Mouse (Mus musculus): ENCODE data around the gene Rsph1. TPM values are rescaled to one million over a fixed set of nuclear protein-coding genes. Genes with fewer than 3 reads are reported as not detected.

Gene Rsph1
- polyA plus RNA-seq, 1 experiment from 2014 or later, result 2.2 TPM

DNA sequence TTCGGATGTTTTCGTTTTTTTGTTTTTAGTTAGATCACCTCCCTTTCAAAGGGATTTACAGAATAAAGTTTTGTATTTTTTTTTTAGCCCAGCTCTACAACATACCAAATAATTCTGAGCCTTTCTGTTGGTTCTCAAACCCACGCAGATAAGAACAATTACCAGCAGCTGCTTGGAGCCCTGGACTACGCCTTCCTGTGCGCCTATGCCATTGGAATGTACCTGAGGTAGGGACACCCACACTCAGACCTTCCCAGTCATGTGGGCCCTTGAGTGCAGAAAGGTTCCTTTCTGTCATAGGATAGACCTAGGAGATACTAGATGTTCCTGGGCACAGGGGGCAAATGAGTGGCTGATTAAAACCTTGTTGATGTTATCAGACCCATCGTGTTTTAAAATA, 38.8 kb upstream of the Rsph1 start:
- peaks cover 12% of the 10 kb centered on the region for H3K4me1 ChIP-seq (replicated peaks)
- no peaks in the 10 kb centered on the region for H3K9me3 ChIP-seq (replicated peaks)
- WGBS, result 51% methylated on average over 6 of the region's 6 CpGs
- H3K9ac ChIP-seq, result no peak overlapping the region
- no peak for ATAC-seq (replicated peaks; ENCODE audit: insufficient number of reproducible peaks, insufficient read depth, low FRiP score, low read depth)
- no peaks in the 10 kb centered on the region for H3K36me3 ChIP-seq
- H3K27me3 ChIP-seq, result no peaks in the 10 kb centered on the region
- peak overlapping the region; percentile 66 for H3K27ac ChIP-seq
- no peak overlapping the region for H3K4me2 ChIP-seq
- no peak overlapping the region for H3K4me3 ChIP-seq

DNA sequence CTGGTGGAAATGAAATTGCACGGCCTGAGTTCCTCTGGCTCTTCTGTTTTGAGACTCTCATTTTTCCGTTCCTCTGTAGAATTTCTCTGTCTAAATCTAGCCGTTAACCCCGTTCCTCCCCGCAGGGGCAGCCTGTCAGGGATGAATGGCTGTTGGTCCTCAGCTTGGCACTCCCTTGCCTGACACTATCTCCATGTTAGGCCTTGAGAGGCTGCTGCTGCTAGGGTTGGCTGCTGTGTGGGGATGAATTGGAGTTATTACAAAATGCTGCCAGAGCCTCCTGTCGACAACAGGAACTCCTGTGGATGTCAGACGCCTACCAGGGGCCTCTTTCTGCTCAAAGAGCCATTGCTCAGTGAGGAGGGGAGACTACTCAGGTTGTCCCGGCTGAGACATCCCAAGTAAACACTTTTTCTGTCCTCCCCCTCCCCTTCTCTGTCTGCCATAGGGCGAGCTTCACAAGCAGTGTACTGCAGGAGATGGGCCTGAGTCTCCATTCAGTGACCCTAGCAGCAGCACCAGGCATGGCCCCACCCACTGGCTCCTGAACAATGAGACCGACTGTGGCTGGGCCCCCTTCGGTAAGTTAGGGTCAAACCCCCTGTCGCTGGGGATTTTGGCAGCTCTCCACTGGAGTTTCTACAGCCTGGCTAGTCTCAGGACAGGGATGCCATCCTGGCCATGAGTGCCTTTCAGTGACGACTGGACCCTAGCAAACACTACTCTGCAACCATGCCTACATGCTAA, 38.0 kb upstream of the Rsph1 start:
- no peaks in the 10 kb centered on the region for H3K27me3 ChIP-seq
- H3K4me1 ChIP-seq (replicated peaks), result peaks cover 12% of the 10 kb centered on the region
- no peak overlapping the region for H3K4me2 ChIP-seq
- no peaks in the 10 kb centered on the region for H3K9me3 ChIP-seq (replicated peaks)
- WGBS, result 25% methylated on average over 13 of the region's 13 CpGs
- H3K27ac ChIP-seq, result peak overlapping the region; percentile 66
- no peak overlapping the region for H3K4me3 ChIP-seq
- H3K9ac ChIP-seq, result no peak overlapping the region
- 0 out of 2 replicates have a peak, but pooled peaks have one; percentile 20 for ATAC-seq (replicated peaks; ENCODE audit: insufficient number of reproducible peaks, insufficient read depth, low FRiP score, low read depth)
- H3K36me3 ChIP-seq, result no peaks in the 10 kb centered on the region

DNA sequence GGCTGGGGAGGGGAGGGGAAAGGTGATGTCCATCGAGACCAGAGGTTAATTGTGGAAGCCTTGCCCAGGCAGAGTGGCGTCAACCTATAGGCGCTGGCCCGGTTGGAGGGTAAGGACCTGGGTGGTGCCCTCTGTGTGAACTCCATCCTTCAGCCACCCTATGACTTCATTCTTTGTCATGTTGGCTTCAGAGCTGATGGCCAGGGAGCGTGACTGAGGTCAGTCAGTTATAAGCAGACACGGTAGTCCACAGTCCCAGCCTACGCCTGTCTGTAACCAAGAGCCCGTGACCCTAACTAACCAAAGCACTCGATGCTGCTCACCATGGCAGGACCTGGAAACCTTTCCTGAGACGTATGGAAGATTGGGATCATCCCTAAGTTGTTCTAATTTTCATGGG, 35.5 kb upstream of the Rsph1 start:
- no peak overlapping the region for H3K4me2 ChIP-seq
- H3K9me3 ChIP-seq (replicated peaks), result no peaks in the 10 kb centered on the region
- WGBS, result 82% methylated on average over 10 of the region's 10 CpGs
- H3K27me3 ChIP-seq, result no peaks in the 10 kb centered on the region
- H3K36me3 ChIP-seq, result no peaks in the 10 kb centered on the region
- no peak overlapping the region for H3K4me3 ChIP-seq
- H3K27ac ChIP-seq, result no peak overlapping the region
- H3K4me1 ChIP-seq (replicated peaks), result peaks cover 20% of the 10 kb centered on the region
- no peak for ATAC-seq (replicated peaks; ENCODE audit: insufficient number of reproducible peaks, insufficient read depth, low FRiP score, low read depth)
- no peak overlapping the region for H3K9ac ChIP-seq

DNA sequence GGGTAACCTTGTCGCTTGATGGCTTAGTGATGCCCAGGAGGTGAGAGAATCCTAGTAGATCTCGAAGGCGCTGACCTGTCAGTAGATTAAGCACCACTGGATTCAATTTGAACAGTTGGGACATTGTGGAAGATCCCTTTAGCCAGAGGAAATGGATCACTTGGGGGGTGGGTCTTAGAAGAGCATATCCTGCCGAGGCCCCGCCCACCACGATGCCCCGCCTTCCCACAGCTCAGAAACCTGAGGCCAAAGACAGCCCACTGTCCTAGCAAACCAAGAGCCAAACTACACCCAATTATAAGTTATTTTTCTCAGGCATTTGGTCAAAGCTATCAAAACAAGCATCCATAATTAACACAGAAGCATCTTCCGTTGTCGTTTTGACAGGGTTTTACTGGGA, 33.9 kb upstream of the Rsph1 start:
- Histone ChIP-seq H3K9ac (no peak overlapping the region), H3K27me3 (no peaks in the 10 kb centered on the region), H3K4me1 (replicated peaks) (peaks cover 19% of the 10 kb centered on the region), H3K36me3 (no peaks in the 10 kb centered on the region), H3K4me2 (no peak overlapping the region), H3K9me3 (replicated peaks) (no peaks in the 10 kb centered on the region), H3K27ac (no peak overlapping the region), H3K4me3 (no peak overlapping the region)
- no peak for ATAC-seq (replicated peaks; ENCODE audit: insufficient number of reproducible peaks, insufficient read depth, low FRiP score, low read depth)
- 71% methylated on average over 9 of the region's 9 CpGs for WGBS

DNA sequence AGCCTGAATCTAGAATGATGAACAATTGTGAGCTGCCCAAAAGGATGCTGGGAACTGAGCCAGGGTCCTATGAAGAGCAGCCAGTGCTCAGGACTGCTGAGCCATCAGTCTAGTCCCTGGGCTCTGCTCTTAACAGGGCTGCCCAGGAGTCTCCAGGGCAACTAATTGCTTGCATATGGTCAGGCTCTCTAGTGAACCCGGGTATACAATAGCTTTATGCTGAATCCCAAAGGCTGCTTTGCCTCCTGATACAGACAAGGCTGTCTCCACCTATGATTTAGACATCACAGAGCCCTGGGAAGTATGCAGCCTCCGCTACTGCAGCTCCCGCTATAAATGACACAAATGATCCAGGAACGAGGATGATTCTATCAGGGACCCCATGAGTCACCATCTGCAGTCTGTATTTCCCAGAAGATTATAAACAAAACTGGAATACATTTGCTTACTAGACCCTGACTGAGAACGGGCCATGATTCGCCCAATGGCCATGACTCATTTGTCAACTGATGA, 32.2 kb upstream of the Rsph1 start:
- Histone ChIP-seq H3K36me3 (no peaks in the 10 kb centered on the region), H3K9me3 (replicated peaks) (no peaks in the 10 kb centered on the region), H3K27me3 (no peaks in the 10 kb centered on the region), H3K4me3 (no peak overlapping the region), H3K4me1 (replicated peaks) (peaks cover 20% of the 10 kb centered on the region), H3K9ac (no peak overlapping the region), H3K4me2 (no peak overlapping the region), H3K27ac (no peak overlapping the region)
- no peak for ATAC-seq (replicated peaks; ENCODE audit: insufficient number of reproducible peaks, insufficient read depth, low FRiP score, low read depth)
- 48% methylated on average over 6 of the region's 6 CpGs for WGBS

DNA sequence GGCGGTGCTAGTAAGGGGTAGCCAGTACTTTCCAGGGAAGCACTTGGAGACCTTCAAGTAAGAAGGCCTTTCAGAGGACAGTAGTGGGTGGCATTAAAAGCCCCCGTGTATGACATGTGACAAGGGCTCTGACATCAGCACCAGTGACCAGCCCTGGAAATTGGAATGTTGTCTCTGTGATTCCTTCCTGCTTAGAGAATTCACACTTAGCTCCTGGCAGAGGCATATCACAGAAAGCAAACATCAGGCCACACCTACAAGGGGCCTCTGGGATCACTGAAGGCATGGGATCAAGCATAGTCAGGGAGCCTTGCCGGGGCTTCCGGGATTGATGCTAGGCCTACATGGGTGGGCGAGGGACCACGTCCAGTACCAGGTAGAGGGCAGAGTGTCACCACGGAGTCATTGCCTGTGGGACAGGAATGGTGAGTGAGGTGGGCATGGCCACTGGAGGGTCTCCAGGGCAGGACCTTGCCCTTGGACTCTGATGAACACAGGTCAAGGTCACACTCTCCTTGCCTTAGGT, 31.2 kb upstream of the Rsph1 start:
- H3K9me3 ChIP-seq (replicated peaks), result no peaks in the 10 kb centered on the region
- no peaks in the 10 kb centered on the region for H3K27me3 ChIP-seq
- H3K36me3 ChIP-seq, result no peaks in the 10 kb centered on the region
- peak overlapping the region; percentile 8; the same call in 1 of the 2 replicates for H3K27ac ChIP-seq
- ATAC-seq (replicated peaks; ENCODE audit: insufficient number of reproducible peaks, insufficient read depth, low FRiP score, low read depth), result peak; percentile 14; the same call in 1 of the 2 replicates
- 68% methylated on average over 7 of the region's 7 CpGs for WGBS
- H3K9ac ChIP-seq, result no peak overlapping the region
- H3K4me3 ChIP-seq, result no peak overlapping the region
- H3K4me1 ChIP-seq (replicated peaks), result peaks cover 20% of the 10 kb centered on the region
- no peak overlapping the region for H3K4me2 ChIP-seq

DNA sequence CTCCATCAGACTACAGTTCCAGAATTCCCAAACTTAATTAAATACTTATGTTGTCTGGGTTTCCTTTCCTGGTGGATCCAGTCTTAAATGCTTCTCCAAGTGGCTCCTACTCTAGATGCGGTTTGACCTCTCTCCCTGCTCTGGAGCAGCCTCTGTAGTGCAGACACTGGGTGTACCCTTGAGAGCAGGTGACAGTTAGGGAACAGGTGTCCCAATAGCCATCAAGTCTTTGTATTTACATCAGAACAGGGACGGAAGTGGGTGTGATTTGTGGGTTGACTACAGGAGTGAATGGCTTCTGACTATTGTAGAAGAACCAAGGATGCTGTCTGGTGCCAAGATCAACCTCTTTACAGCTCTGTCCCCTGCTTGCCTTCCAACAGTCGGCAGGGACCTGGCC, 30.6 kb upstream of the Rsph1 start:
- H3K9me3 ChIP-seq (replicated peaks), result no peaks in the 10 kb centered on the region
- no peak for ATAC-seq (replicated peaks; ENCODE audit: insufficient number of reproducible peaks, insufficient read depth, low FRiP score, low read depth)
- no peaks in the 10 kb centered on the region for H3K36me3 ChIP-seq
- no peak overlapping the region for H3K4me2 ChIP-seq
- no peak overlapping the region for H3K4me3 ChIP-seq
- no peak overlapping the region for H3K9ac ChIP-seq
- peak overlapping the region; percentile 8; the same call in 1 of the 2 replicates for H3K27ac ChIP-seq
- peaks cover 20% of the 10 kb centered on the region for H3K4me1 ChIP-seq (replicated peaks)
- no peaks in the 10 kb centered on the region for H3K27me3 ChIP-seq
- 68% methylated on average over 3 of the region's 3 CpGs for WGBS

DNA sequence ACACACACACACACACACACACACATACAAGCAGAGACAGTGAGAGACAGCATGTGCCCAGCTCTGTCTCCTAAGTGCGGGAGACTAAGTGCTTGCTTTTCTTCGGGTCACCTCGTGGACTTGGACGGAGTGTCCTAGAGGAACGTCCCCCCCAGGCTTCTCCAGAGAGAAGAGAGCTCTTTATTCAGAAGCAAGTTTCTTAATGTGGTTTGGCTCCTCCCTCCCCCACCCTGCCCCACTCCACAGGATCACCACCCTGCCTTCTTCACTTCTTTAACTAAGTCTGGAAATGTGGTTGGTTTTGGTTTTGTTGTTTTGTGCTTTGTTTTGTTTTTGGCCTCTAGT, 28.6 kb upstream of the Rsph1 start:
- no peaks in the 10 kb centered on the region for H3K9me3 ChIP-seq (replicated peaks)
- no peaks in the 10 kb centered on the region for H3K36me3 ChIP-seq
- H3K4me2 ChIP-seq, result no peak overlapping the region
- peaks cover 20% of the 10 kb centered on the region for H3K4me1 ChIP-seq (replicated peaks)
- no peak overlapping the region for H3K9ac ChIP-seq
- no peak overlapping the region for H3K27ac ChIP-seq
- 31% methylated on average over 5 of the region's 5 CpGs for WGBS
- H3K4me3 ChIP-seq, result no peak overlapping the region
- no peaks in the 10 kb centered on the region for H3K27me3 ChIP-seq
- no peak for ATAC-seq (replicated peaks; ENCODE audit: insufficient number of reproducible peaks, insufficient read depth, low FRiP score, low read depth)

DNA sequence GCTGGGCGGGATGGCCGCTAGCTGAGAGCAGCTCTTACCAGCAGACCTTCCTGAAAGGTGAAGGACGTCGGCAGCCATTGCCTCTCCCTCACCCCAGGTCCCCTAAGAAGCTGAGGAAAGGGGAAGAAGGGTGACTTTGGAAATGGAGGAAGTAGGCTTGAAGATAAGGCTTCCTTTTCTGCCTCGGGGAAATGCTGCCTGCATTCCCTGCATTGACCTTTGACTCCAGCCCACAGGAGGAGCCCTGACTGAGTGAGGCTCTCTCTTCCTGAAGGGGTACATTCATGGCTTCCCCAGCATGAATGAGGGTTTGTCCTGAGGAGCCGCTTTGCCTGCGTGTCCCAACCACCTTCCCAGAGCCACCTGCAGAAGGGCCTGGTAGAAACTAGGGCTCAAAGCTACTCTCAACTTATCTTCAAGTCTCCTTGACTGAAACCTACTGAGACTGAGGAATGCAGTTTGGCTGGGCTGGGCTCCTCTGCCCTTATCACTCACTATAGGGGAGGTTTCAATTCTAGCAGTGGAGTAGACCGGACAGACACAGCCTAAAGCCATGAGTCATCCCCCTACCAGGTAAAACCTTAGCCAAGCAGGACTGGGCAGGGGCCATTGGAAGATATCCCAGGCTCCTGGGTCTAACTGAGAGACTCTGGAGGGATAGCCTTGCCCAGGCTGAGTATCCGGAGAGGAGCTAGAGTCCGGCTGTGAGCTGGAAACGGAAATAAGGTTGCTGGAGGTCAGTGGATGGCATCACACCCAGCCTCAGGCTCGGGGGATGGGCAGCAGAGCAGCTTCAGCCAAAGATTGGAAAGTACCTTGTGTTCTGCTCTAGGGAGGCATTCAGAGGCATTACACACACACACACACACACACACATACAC, 28.0 kb upstream of the Rsph1 start:
- Histone ChIP-seq H3K4me2 (no peak overlapping the region), H3K4me1 (replicated peaks) (peaks cover 20% of the 10 kb centered on the region), H3K4me3 (no peak overlapping the region), H3K27ac (peak overlapping the region; percentile 33; the same call in 1 of the 2 replicates), H3K9me3 (replicated peaks) (no peaks in the 10 kb centered on the region), H3K36me3 (no peaks in the 10 kb centered on the region), H3K9ac (no peak overlapping the region), H3K27me3 (no peaks in the 10 kb centered on the region)
- peak; percentile 45 for ATAC-seq (replicated peaks; ENCODE audit: insufficient number of reproducible peaks, insufficient read depth, low FRiP score, low read depth)
- WGBS, result 41% methylated on average over 12 of the region's 12 CpGs

DNA sequence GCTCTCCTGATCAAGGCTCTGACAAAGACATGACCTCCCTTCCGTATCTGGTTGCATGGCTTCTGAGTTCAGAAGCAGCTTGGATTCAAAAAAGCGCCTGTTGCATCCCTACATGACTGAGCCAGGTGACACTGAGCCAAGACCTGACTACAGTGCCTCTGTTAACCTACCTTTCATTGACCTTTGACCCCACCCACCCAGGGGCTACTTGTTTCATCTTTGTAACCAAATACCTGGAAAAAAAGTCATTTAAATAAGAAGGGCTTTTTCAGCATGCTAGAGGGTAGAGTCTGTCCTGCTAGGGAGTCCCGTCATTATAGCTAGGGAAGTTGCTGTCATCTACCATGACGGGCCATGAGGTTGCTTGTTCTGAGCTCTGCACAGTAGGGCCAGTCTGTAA, 26.2 kb upstream of the Rsph1 start:
- Histone ChIP-seq H3K4me1 (replicated peaks) (peaks cover 29% of the 10 kb centered on the region), H3K9ac (no peak overlapping the region), H3K36me3 (no peaks in the 10 kb centered on the region), H3K4me2 (no peak overlapping the region), H3K9me3 (replicated peaks) (no peaks in the 10 kb centered on the region), H3K27me3 (no peaks in the 10 kb centered on the region), H3K27ac (no peak overlapping the region), H3K4me3 (no peak overlapping the region)
- ATAC-seq (replicated peaks; ENCODE audit: insufficient number of reproducible peaks, insufficient read depth, low FRiP score, low read depth), result no peak
- 90% methylated on average over 4 of the region's 4 CpGs for WGBS

DNA sequence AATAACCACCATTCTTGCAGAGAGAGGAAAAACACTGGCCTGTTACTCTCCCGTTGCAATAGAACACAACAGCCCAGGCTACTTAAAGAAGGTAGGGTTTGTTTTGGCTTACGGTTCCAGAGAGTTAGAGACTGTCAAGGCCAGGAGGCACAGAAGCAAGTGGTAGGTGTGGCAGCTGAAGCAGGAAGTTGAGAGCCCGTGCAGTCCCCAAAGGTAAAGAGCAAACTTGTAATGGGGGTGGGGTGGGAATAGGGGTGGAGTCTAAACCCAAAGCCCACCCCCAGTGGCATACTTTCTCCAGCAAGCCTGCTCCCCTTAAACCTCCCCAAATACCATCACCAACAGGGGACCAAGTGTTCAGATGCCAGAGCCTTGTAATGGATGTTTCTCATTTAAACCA, 23.6 kb upstream of the Rsph1 start:
- H3K27me3 ChIP-seq, result no peaks in the 10 kb centered on the region
- no peak overlapping the region for H3K9ac ChIP-seq
- 64% methylated on average over 3 of the region's 3 CpGs for WGBS
- H3K4me2 ChIP-seq, result no peak overlapping the region
- H3K27ac ChIP-seq, result no peak overlapping the region
- H3K9me3 ChIP-seq (replicated peaks), result no peaks in the 10 kb centered on the region
- H3K4me1 ChIP-seq (replicated peaks), result peaks cover 45% of the 10 kb centered on the region
- H3K36me3 ChIP-seq, result no peaks in the 10 kb centered on the region
- no peak for ATAC-seq (replicated peaks; ENCODE audit: insufficient number of reproducible peaks, insufficient read depth, low FRiP score, low read depth)
- H3K4me3 ChIP-seq, result no peak overlapping the region

Measured in heart, embryonic 15.5 days (tissue).